15 mouse cellular contexts compared by ENCODE assay signal in the genomic region with DNA sequence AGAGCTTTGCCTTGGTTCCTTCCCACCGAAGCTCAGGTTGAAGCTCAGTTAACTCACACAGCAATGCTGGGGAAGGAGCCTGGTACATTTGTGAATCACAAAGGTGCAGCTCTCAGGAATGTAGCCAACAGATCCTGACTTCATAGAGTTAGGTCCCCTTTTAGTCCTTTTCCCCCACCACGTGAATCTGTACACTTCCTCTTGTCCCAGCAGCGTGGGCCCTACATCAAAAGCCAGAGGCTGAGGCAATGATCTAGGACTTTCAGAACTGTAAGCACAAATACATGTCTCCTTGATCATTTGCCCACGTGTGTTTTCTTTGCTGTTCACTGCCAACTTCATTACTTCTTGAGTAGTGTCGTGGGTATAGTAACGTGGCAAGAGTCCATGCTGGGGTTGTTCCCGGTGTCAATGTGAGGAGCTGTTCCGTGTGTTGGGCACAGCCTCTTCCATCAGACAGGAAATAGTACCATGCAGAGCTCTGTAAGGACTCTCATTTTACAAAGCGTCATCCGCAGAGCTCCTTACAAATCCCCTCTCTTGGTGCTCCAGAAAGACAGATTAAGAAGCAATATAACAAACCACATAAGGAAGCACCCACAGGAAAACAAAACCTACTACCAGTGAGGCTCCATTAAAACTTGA.
DNase-seq lines count a peak whose midpoint lies in the region; ATAC-seq and TF ChIP-seq lines count a peak whose summit lies in the region.
"Had no signal": no experiment of that assay in that cellular context is flagged by ENCODE, and none has a peak within 500 bp of the region (broad histone marks: within the 10 kb centered on the region; RNA-seq: fewer than 3 reads in every experiment).

No protein-coding gene starts in this region.

- no peaks in the 10 kb centered on the region for H3K9me3 ChIP-seq in embryonic facial prominence, embryonic 12.5 days
- H3K9me3 ChIP-seq in embryonic facial prominence, embryonic 10.5 days: no peaks in the 10 kb centered on the region
- H3K9me3 ChIP-seq: embryonic facial prominence, embryonic 15.5 days; G1E had no signal

- no peak for TF ChIP-seq POLR2A in lung, adult 2 months (IDR thresholded peaks at IDR 0.05; ENCODE audit: borderline replicate concordance, extremely low read depth, low read depth, low read length)

- no peak overlapping the region for H3K4me2 ChIP-seq in embryonic facial prominence, embryonic 12.5 days (replicated peaks)
- H3K4me2 ChIP-seq: embryonic facial prominence, embryonic 15.5 days had no signal

- no peaks in the 10 kb centered on the region for H3K36me3 ChIP-seq in embryonic facial prominence, embryonic 12.5 days
- no peaks in the 10 kb centered on the region for H3K36me3 ChIP-seq in embryonic facial prominence, embryonic 10.5 days (replicated peaks)
- H3K36me3 ChIP-seq: embryonic facial prominence, embryonic 15.5 days had no signal

- ATAC-seq in embryonic facial prominence, embryonic 12.5 days (ENCODE audit: insufficient number of reproducible peaks, insufficient read depth, low FRiP score, low TSS enrichment): no peak
- ATAC-seq in granulocyte monocyte progenitor cell, adult 5-6 weeks (replicated peaks; ENCODE audit: poor library complexity, severe bottlenecking): peak; percentile 62
- 0 out of 2 replicates have a peak, but pooled peaks have one; percentile 16 for ATAC-seq in neutrophil, adult 5-6 weeks (ENCODE audit: extremely low read depth, insufficient number of reproducible peaks, low FRiP score, poor library complexity, severe bottlenecking)
- ATAC-seq: forebrain, embryonic 14.5 days had no signal

- no peak overlapping the region for H3K9ac ChIP-seq in embryonic facial prominence, embryonic 12.5 days
- H3K9ac ChIP-seq: embryonic facial prominence, embryonic 15.5 days had no signal

- H3K27ac ChIP-seq in embryonic facial prominence, embryonic 12.5 days: peak overlapping the region; percentile 23; the same call in 1 of the 2 replicates
- H3K27ac ChIP-seq in embryonic facial prominence, embryonic 10.5 days (replicated peaks): no peak overlapping the region
- H3K27ac ChIP-seq: embryonic facial prominence, embryonic 15.5 days; left cerebral cortex, adult 2 months had no signal

- peaks cover 13% of the 10 kb centered on the region; the same call in 1 of the 2 replicates for H3K4me1 ChIP-seq in embryonic facial prominence, embryonic 12.5 days
- H3K4me1 ChIP-seq in embryonic facial prominence, embryonic 10.5 days: peaks cover 11% of the 10 kb centered on the region; the same call in 1 of the 2 replicates
- peaks cover 19% of the 10 kb centered on the region for H3K4me1 ChIP-seq in lung, adult 2 months (ENCODE audit: control insufficient read depth, insufficient read depth, low read length)

- no peak overlapping the region for H3K4me3 ChIP-seq in embryonic facial prominence, embryonic 12.5 days
- no peak overlapping the region for H3K4me3 ChIP-seq in embryonic facial prominence, embryonic 10.5 days
- no peak overlapping the region for H3K4me3 ChIP-seq in lung, adult 2 months (replicated peaks; ENCODE audit: extremely low read depth, low read depth, low read length)
- H3K4me3 ChIP-seq: embryonic facial prominence, embryonic 15.5 days; left cerebral cortex, adult 2 months had no signal

- DNase-seq in embryonic facial prominence, embryonic 10.5 days (ENCODE audit: low spot score): no peak
- DNase-seq in lung, postnatal 36 days: peak; percentile 60
- no peak for DNase-seq in lung, adult 2 months
- DNase-seq in yolk sac, embryonic 10.5 days (ENCODE audit: low spot score): no peak
- DNase-seq in right cerebral cortex, postnatal 14 days: no peak
- DNase-seq: cerebellum, adult 9-11 months; gastrocnemius, postnatal 25 days; kidney, postnatal 36 days had no signal

- 83% methylated on average over 10 of the region's 10 CpGs for WGBS in embryonic facial prominence, embryonic 12.5 days
- WGBS in embryonic facial prominence, embryonic 10.5 days: 87% methylated on average over 10 of the region's 10 CpGs
- 22% methylated on average over 10 of the region's 10 CpGs for WGBS in lung, adult 2 months

- TF ChIP-seq CTCF in lung, adult 2 months (IDR thresholded peaks at IDR 0.05; ENCODE audit: insufficient read depth, low read length): no peak

- no peaks in the 10 kb centered on the region for H3K27me3 ChIP-seq in embryonic facial prominence, embryonic 12.5 days
- H3K27me3 ChIP-seq in embryonic facial prominence, embryonic 10.5 days (replicated peaks; ENCODE audit: low read depth, poor library complexity, severe bottlenecking): no peaks in the 10 kb centered on the region
- H3K27me3 ChIP-seq: embryonic facial prominence, embryonic 15.5 days had no signal
